Mouse (Mus musculus) heart, adult 8-10 months (tissue): ENCODE results near the gene Arhgap27. TPM values are rescaled to one million over a fixed set of nuclear protein-coding genes. Genes with fewer than 3 reads are reported as not detected.
A peak's percentile ranks its signal among the peaks of the same experiment; 100 is the strongest.
"Not testable (repeated sequence)": the region's sequence is repeated elsewhere in the genome, so short reads cannot be mapped to it uniquely, and the experiment has no call there.

Source experiments
- DNase-seq: peaks from one replicate; pipeline ENCODE4 v3.0.0; 2022; ENCODE audit warnings: low spot score
- total RNA-seq, 4 experiments: library from RNA; stranded (reverse); gene quantifications; 2 replicates each; pipeline ENCODE4 v1.2.4; 2022

Arhgap27 gene
- 10 to 100 TPM; 11.9 to 20.4 (median 13.3) TPM for total RNA-seq

DNA sequence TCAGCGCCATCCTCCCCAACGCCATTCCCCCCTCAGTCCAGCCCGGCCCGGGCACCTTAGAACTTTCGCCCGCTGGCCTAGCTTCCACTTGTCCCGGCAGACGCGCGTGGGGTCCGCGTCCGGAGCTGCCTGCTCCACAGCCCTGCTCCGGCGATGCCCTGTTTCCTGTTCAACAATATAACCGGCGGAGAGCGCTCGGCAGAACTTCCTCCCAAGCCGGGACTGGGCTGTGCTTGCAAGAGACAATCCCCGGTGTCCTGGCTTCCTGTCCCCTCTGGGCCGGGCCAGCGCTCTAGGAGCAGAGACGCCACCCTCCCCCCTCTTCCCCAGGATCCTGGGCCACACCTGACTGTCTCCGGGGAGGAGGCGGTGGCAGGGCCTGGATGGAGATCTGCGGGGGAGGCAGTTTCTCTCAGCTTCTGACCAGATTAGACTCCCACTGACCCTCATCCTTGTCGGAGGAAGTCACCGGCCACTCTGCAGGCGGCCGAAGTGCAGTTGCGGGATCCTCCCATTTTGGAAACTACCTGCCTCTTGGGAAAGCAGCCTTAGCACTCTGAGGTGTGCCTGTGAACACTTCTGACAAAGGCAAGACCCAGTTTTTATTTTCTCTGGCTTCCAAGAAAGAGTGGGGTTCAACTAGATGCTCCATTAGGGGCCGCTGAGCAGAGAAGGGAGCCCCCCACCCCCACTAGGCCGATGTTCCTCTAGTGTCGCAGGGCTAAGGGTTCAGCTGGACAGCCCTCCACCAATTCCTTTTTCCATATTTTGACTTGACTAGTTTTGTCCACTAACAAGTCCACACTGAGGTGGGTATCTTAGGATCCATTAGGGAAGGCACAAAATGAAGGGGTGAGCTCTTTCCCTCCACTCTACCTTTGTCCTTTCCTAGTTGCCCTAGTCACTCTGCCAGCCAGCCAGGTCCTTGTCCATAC lies at the start of gene Arhgap27:
Arhgap27 (minus strand) TSS at position 479 of the 935 bp plus-strand sequence.
- peak; percentile 88 for DNase-seq

DNA sequence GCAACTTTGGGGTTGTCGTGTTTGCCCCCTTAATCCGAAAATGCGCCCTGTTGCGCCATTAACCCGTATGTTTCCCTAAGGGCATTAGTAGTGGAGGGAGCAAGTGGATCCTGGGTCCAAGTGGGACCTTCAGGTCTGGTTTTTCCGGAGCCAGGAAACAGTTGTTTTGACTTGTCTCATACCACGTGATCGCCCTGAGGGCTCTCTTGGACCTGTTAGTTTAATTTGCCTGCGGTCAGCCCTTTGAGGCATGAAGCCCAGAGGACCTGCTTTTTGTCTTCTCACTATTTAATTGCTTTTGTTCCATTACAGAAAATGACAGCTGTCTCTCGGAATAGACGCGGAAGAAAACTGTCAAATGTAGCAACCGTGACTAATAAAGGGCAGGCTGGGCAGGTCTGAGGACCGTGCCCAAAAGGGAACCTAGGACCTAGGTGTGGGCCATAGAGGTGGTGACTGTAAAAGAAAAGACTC lies 49.5 kb upstream of the Arhgap27 start:
- DNase-seq, result no peak

DNA sequence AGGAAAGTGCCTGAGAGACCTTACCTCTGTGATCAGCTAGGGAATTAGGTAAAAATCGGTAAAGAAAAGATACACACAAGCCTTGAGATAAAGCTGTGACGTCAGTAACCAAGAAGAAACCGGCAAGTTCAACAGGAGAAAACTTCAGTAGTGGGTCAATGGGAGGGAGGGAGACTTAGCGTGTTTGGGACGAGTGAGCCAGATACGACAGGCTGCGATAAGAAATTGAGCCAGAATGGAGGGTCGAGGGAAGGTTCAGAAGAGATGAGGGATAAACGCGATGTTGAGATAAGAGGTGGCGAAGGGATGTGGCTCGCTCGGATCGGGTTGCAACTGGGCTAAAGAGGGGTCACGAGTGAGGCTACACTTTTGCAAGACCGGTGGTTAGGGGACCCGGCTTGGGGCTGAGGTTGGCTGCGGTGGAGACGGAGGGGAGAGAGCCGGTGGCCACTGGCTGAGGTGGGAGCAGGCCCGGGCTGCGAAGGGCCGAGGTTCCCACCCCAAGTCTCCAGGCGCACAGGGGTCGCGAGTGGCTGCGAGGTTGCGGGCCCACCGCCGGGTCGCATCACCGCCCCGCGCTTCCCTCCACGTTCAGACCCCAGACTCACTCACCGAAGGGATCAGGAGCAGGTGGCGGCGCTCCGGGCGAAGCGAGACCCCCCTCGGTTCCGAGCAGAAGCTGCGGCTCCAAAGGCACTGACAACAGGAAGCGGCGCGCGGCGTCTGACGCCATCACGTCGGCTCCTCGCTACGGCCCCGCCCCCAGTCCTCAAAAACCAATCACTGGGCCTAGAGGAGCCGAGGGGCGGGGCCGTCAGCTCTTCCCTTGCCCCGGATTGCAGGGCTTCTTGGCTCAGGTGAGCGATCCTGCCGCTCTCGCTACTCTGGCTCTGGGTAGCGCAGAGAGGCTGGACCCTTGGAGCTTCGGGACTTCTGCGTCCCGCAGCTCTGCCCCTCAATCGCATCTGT lies 48.8 kb upstream of the Arhgap27 start, which contains the start of gene Plekhm1:
Plekhm1 (minus strand) TSS at position 707 of the 969 bp plus-strand sequence.
- DNase-seq, result peak; percentile 94

DNA sequence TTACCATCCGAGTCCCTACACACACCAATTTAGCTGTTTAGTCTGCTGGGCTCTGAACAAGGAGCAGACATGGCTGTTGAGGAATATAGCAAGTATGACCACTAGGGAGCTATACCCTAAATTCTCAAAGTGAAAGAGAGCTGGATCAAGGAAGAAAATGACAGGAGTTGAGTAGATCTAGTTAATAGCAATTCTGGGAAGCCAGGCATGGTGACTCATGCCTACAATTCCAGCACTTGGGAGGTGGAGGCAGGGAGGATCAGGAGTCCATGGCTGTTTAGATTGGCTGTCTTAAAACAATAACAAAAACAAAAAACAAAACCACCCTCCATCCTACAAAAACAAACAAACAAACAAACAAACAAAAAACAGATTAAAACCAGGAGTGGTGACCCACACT lies 47.8 kb upstream of the Arhgap27 start:
- no peak for DNase-seq

DNA sequence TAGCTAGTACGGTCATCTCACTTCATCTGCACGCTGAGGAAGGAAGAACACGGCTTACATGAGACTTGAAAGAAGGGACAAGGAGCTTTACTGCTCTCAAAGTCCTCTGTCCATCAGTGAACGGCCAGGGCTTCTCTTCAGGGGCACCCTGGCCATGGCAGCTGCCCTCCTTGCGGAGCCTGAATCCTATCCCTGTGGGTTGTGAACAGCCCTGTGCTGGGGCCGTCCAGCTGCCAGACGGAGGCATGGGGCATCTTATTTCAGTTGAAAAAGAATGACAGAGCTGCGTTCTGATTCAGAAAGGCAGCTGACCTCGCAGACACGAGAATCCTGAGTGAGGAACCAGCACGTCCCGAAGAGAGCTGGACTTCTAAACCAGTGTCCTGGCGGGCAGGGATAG lies 45.4 kb upstream of the Arhgap27 start:
- no peak for DNase-seq

DNA sequence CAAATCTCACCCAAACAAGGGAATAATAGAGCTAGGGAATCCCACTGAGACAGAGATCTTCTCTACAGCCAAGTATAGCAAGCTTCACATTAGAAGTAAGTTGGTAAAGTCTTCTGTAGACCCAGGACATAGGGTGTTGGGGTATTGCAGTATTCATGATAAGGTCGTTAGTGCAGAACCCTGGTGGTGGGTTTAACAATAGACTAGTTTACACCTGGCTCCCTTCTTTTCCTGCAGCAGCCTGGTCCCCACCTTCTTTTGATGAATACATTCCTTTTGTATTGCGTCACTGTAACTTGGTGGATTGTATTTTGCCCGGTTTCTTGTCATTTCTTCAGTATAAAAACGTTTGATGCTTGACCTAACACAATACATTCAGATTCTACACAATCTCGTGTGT lies 43.6 kb upstream of the Arhgap27 start:
- not testable (repeated sequence) for DNase-seq

DNA sequence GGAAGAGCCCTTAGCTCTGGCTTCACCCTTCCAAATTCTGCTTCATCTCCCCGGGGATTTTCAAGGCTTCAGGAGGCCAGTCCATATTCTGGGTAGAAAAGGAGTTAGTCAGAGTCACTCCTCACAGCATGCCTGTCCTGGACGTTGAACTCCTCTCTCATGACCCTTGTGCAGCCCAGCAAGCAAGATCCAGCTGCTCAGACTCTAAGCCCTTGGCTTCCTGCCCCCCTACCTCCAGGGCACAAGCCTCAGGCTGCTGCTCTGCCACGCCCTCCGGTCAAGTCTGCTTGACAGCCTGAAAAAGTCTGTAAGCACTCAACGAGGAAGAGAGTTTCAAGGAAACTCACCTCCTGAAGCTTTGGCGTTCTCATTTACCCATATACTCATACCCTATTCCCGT lies 43.1 kb upstream of the Arhgap27 start:
- no peak for DNase-seq

DNA sequence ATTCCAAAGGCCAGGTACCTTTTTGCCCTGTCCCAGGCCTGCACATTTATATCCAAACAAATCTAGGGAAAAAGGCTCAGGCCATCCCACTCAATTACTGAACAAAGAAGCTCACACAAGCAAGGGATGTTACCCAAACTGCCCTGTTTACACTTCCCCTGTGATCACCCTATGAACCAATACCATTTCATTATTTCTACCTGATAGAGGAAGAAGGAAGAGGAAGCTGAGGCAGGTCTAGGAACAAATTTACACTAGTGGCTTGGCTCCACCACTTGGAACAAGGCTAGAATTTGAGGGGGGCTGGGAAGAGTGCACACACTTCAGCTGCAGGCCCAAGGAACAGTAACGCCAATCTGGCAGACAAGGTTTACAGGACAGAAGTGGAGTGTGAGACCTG lies 42.3 kb upstream of the Arhgap27 start:
- DNase-seq, result no peak

DNA sequence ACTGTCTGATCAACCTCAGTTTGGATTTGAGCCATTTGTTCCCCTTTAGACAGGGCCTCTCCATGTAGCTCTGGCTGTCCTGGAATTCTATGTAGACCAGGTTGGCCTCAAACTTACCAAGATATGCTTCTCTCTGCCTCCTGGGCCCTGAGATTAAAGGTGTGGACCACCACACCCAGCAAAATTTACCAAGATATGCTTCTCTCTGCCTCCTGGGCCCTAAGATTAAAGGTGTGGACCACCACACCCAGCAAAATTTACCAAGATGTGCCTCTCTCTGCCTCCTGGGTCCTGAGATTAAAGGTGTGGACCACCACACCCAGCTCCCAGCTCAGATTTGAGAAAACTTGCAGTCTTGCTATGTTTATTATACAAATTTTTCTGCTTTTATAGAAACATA lies 41.1 kb upstream of the Arhgap27 start:
- no peak for DNase-seq

DNA sequence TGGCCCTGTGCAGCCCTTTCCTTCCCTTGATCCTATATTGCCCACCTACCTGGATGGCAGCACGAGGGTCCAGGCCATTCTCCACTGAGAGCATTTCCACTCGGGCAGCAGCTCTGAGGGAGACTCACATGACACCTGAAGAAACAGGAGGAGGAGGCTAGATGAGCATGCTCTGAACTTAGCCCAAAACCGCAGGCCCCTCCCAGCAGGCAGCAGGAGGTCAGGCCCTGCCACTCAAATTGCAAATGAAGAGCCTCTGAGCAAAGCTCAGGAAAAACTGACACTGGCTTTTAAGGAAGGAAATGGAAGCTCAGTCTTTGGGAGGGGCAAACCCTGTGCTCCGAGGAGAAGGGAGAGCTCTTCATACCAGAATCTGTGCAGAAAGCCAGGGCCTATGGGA lies 40.3 kb upstream of the Arhgap27 start:
- DNase-seq, result no peak

DNA sequence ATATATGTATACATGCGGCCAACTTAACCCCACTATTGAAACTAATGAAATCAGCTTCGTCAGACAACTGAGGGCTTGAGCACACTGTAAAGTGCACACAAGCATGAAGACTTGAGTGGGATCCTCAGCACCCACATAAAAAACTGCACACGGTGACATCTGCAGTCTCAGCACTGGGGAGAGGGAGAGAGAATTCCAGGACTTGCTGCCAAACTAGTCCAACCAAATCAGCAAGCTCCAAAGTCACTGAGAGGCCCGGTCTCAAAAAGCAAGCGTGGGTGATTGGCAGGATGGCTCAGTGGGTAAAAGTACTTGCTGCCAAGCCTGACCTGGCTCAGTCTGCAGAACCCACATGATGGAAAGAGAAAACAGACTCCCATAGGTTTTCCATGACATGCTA lies 39.2 kb upstream of the Arhgap27 start:
- DNase-seq, result no peak

DNA sequence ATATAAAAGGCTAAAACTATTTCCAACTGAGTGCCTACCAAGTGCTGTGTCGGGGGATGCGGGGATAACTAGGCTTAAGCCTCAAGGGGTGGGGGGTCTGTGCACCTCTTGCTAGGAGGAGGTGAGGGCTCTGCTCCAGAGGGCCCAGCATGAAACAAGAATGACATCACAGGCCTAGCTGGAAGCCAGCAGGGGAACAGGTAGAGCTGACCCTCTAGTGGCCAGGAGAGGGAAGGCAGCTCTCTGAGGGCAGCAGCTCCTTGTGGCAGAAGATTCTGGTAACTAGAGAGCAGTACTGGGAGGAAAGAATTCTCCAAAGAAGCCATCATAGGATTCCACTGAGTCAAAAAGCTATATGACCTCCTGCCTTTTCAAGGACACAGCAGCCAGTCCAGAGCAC lies 38.7 kb upstream of the Arhgap27 start:
- no peak for DNase-seq

DNA sequence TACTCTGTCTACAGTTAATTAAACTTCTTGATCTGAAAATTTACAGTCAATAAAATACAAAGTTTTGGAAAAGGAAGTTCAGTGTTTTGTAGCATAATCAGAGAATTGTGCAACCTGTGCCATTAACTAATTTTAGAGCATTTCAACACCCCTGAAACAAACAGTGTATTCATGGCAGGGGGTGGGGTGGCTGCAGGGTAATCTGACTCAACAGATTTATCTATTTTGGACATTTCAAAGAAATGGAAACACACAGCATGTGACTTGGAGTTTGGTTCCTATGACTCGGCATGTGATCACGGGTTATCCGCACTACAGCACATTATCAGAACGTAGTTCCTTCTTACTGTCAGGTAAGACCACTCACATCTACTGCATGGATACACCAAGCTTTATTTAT lies 36.5 kb upstream of the Arhgap27 start:
- no peak for DNase-seq

DNA sequence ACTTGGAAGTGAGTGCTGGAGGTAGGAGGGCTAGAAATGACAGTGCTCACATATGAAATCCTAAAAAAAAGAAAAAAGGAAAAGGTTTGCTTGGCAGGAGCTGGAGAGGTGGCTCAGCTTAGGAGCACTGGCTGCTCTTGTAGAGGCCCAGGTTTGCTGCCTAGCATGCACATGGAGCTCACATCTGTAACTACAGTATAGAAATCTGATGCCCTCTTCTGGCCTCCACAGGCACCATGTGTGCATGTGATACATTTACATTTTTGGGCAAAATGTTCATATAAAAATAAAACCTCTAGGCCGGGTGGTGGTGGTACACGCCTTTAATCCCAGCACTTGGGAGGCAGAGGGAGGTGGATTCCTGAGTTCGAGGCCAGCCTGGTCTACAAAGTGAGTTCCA lies 35.6 kb upstream of the Arhgap27 start:
- DNase-seq, result peak; percentile 41

DNA sequence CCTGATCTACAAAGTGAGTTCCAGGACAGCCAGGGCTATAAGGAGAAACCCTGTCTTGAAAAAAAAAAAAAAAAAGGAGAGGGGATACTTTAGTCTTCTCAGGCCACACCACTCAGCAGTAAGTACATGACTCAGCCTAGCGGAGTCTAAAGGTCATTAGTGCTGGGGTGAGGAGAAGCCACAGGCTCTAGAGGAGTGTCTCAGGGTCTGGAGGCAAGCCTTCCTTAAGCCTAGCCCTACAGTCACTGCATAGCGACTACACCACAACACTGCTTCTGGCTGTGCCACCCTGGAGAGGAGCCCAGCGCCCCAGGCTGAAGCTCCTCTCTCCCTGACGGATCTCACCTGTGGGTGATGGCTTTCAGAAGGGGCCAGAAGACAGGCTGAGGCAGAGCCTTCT lies 33.2 kb upstream of the Arhgap27 start:
- DNase-seq, result no peak

DNA sequence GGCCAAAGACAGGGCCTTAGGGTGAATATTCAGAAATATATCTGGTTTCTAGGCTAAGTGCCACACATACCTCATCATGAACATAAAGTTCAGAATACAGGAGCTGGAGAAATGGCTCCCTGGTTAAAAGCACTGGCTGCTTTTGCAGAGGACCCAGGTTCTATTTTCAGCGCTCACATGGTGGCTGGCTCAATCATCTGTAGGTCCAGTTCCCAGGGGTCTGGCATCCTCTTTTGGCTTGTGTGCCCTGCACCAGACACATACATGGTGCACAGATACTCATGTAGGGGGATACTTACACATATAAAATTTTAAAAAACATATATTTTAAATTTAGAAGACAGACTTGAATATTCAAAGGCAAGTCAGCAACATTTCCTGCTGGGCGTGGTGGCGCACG lies 32.7 kb upstream of the Arhgap27 start:
- DNase-seq, result no peak

DNA sequence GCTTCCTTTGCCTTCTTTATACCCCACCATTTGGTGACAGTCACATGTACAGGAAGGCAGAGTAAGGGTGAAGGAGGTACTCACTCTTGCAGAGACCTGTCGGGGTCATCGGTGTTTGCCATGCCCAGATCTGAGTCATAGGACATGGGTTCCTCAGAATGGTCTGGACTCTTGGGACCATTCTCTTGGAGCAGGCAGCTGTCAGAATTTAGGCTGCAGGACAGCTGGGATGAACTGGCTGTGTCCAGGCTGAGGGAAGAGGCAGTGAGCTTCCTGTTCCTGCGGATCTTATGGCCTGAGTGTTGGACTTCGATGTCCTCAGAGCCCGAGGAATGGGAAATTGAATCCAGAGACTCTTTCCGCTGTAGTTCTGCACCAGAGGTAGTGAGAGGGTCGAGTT lies 31.1 kb upstream of the Arhgap27 start:
- DNase-seq, result no peak

DNA sequence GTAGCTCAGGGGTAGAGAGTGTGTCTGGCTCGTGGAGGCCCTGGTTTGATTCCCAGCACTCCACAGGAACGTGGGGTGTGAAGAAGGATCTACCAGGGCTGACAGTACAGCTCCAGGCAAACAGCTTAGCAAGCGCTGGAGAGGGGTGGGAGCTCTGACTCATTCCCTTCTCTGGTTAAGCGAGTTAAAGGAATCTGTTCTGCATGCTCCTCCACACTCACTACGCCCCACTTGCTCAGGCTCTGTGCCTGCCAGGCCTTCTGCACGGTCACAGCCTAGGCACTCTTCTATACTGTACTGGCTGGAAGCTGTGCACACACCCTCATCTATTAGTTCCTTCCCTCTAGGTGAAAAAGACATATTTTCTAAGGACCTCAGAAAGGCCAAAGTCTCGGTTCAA lies 30.5 kb upstream of the Arhgap27 start:
- no peak for DNase-seq

DNA sequence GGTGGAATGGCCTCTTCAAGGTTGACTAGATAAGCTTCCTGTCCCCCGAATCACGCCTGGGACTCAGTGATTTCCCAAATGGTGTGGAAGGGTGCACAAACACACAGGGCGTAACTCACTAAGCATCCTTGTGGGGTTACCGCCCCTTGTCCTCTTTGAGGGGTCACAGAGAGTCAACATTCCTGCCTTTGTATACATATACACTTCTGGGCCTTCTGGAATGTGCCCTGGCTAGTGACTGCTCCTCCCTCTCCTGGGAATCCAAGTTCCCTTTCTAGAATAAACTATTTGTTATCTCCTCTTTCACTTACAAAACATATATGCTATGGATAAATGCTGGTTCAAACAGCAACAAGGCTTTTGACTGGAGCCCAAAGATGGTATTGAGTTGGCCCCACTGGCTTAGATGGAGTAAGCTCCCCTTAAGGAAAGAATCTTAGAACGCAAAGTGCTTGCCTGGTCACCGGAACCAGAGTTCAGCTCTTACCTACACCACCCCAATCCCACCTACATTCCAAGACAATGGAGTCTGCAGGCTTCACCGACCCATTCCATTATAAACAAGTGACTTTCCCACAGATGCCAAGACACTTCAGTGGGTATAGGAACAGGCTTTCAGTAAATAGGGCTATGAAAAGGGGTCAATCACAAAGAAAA lies 24.5 kb upstream of the Arhgap27 start:
- DNase-seq, result no peak

DNA sequence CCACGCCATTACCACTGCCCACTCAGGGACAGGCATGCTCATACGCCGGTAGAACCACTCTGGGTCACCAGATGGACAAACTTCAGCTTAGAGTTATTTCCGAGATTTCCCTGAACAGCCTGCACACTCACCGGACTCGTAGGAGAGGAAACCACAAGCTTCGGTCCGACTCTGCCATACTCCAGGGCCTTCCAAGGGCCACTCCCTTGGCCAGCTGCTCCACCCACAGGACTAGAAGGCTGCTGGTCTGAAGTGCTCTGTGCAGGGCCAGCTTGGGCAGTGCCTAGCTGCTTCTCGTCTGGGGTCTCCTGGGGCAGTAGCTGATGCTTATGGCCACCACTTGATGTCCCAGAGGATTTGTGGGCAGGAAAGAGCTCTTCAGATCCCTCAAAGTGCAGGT lies 23.3 kb upstream of the Arhgap27 start:
- no peak for DNase-seq

DNA sequence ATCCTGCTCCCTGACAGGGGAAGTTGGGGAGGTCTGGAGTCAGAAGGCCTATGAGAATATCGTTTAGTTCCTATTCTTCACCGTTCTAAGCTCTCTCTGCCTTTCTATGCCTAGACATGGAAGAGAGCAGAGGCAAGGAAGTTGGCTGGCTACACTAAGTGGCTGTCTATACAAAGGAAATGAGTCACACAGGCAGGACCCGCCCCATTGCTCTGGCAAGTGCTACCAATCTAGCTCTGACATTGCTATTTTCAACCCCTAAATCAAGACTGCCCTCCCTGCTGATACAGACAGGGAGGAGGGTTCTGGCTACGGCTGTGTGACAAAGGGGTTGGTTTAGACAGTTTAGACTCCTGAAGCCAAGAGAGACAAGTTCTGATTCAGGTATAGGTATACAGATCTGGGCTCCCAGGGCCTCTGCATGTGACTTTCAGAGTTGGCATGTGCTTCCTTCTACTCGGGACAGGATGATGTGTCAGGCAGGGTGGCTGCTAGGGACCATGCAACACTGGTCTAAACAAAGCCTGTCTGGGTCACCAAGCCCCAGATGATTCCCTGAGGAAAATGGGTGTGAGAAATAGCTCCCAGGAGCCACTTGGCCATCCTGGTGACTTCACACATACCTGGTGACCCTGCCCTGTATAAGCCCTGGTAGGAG lies 18.6 kb upstream of the Arhgap27 start:
- DNase-seq, result peak; percentile 91
